Mouse (Mus musculus) forebrain, embryonic 11.5 days (tissue): Measurements from ENCODE around the gene Gm8994. TPM values are rescaled to one million over a fixed set of nuclear protein-coding genes. Genes with fewer than 3 reads are reported as not detected.

ENCODE experiments used
- ATAC-seq: fragments of 200-750 bp; cut with Nextera tagmentation; replicated peaks from 2 replicates; pipeline ENCODE4 v1.8.0; 2017; ENCODE audit warnings: moderate TSS enrichment; ENCODE audit not compliant: low FRiP score
- DNase-seq: peaks from one replicate; pipeline ENCODE4 v3.0.0-alpha.2; 2017; ENCODE audit warnings: low spot score
- H3K27ac ChIP-seq: fragments of 300-500 bp; sonication (generic); 2 replicates; pipeline ENCODE4 v1.5.1; 2014; ENCODE audit warnings: low read depth, low read length
- H3K27me3 ChIP-seq: fragments of 300-500 bp; sonication (generic); 2 replicates; pipeline ENCODE4 v1.6.1; 2014; ENCODE audit warnings: mild to moderate bottlenecking, low read length, mixed read lengths; ENCODE audit not compliant: control insufficient read depth, insufficient read depth
- H3K36me3 ChIP-seq: fragments of 300-500 bp; sonication (generic); 2 replicates; pipeline ENCODE4 v1.6.1; 2014; ENCODE audit warnings: mild to moderate bottlenecking, low read length, moderate library complexity, mixed read lengths; ENCODE audit not compliant: control insufficient read depth, insufficient read depth
- H3K4me1 ChIP-seq: fragments of 300-500 bp; sonication (generic); replicated peaks from 2 replicates; pipeline ENCODE4 v1.6.1; 2014; ENCODE audit warnings: low read length, mixed read lengths; ENCODE audit not compliant: control insufficient read depth, insufficient read depth
- H3K4me2 ChIP-seq: fragments of 300-500 bp; sonication (generic); 2 replicates; pipeline ENCODE4 v1.6.1; 2014; ENCODE audit warnings: low read depth, mild to moderate bottlenecking, low read length, moderate library complexity, mixed read lengths; ENCODE audit not compliant: severe bottlenecking
- H3K4me3 ChIP-seq: fragments of 300-500 bp; sonication (generic); 2 replicates; pipeline ENCODE4 v1.5.1; 2014; ENCODE audit warnings: low read depth, low read length
- H3K9ac ChIP-seq: fragments of 300-500 bp; sonication (generic); 2 replicates; pipeline ENCODE4 v1.6.1; 2014; ENCODE audit warnings: low read length
- H3K9me3 ChIP-seq: fragments of 300-500 bp; sonication (generic); 2 replicates; pipeline ENCODE4 v1.6.1; 2016; ENCODE audit warnings: low read length, mixed read lengths; ENCODE audit not compliant: control insufficient read depth
- WGBS: fragments of 180-500 bp; shearing (Covaris S2); extraction: QIAGEN DNeasy Blood & Tissue Kit; methylation state at CpG from one replicate; pipeline ENCODE4 v1.1.7; 2014; 5-methylcytosine and 5-hydroxymethylcytosine counted together
- polyA plus RNA-seq: library from polyadenylated mRNA; unstranded; fragments of >200 nt; fragmentation: Nextera tagmentation; extraction: Ambion mirVana; gene quantifications from 2 replicates; pipeline ENCODE4 v1.2.1, GENCODE M21; 2014

The Gm8994 gene
- polyA plus RNA-seq, 1 experiment from 2014 or later: not detected

- Histone ChIP-seq H3K36me3 (no peaks in the 10 kb centered on the region), H3K9ac (no peak overlapping the region), H3K27ac (no peak overlapping the region), H3K4me2 (no peak overlapping the region), H3K9me3 (no peaks in the 10 kb centered on the region), H3K4me3 (no peak overlapping the region), H3K4me1 (no peaks in the 10 kb centered on the region), H3K27me3 (no peaks in the 10 kb centered on the region)
- DNase-seq: no peak
- ATAC-seq: 0 out of 2 replicates have a peak, but pooled peaks have one; percentile 13
- 90% methylated on average over 7 of the region's 7 CpGs for WGBS
These were observed 18.3 kb downstream of the Gm8994 start for GRCm38 (mm10) chr6:136345641-136346040.

- 61% methylated on average over 5 of the region's 5 CpGs for WGBS
- no peak overlapping the region for H3K4me3 ChIP-seq
- no peak overlapping the region for H3K4me2 ChIP-seq
- H3K9ac ChIP-seq: no peak overlapping the region
- H3K9me3 ChIP-seq: no peaks in the 10 kb centered on the region
- ATAC-seq (no peak), DNase-seq (no peak)
- no peaks in the 10 kb centered on the region for H3K27me3 ChIP-seq
- H3K36me3 ChIP-seq: no peaks in the 10 kb centered on the region
- H3K27ac ChIP-seq: no peak overlapping the region
- H3K4me1 ChIP-seq: no peaks in the 10 kb centered on the region
These were observed 19.7 kb downstream of the Gm8994 start for GRCm38 (mm10) chr6:136347053-136347452.

DNA sequence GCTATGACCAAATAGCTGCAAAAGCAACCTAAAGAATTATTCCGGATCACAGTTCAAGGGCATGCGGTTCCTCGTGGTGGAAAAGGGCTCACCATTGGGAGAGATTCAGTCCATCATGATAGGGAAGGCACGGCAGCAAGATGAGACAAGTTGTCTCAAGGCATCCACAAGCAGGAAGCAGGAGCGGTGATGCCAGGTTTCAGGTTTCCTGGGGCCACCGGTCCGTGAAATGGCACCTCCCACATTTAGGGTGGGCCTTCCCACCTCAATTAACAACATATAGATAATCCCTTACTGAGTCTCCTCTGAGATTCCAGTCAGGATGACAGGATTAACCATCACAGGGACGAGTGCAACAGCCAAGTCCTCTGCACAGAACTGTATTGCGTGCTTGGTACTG lies 20.3 kb downstream of the Gm8994 start:
- DNase-seq (no peak), ATAC-seq (no peak; the same call in 1 of the 2 replicates)
- WGBS: 58% methylated on average over 9 of the region's 9 CpGs
- H3K36me3 ChIP-seq: no peaks in the 10 kb centered on the region
- H3K4me3 ChIP-seq: no peak overlapping the region
- H3K27me3 ChIP-seq: no peaks in the 10 kb centered on the region
- no peak overlapping the region for H3K27ac ChIP-seq
- no peaks in the 10 kb centered on the region for H3K9me3 ChIP-seq
- H3K4me1 ChIP-seq: no peaks in the 10 kb centered on the region
- H3K4me2 ChIP-seq: no peak overlapping the region
- H3K9ac ChIP-seq: no peak overlapping the region

DNA sequence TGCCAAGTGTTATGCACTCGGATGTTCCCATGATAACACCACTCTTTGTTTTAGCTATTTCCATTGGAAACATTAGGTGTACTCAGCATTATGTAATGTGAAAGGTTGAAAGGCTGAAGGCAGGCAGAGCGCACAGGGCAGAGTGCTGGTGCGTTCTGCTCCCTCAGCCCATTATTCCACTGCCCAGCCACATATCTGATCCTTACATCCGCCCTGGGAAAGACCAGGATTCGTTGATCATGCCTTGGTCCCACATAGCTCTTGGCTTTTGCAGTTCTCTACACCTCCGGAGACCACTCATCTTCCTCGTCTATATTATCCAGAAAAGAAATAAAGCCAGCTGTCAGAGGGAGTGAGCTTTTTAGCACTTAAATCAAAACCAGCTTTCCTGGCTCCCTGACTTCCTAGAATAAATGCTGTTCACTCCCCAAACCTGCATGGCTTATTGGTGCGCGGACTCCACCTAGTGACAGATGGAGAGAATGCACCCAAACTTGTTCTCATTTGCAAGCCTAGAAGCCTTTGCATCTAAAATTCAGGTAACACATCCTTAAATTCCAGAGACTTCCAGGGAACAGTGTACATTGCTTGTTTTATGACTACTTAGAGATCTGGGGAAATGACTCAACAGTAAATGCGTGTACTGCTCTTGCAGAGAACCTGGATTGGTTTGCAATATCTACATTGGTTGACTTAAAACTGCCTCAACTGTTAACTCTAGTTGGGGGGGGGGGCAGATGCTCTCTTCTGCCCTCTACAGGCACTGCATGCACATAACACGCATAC lies 26.3 kb downstream of the Gm8994 start:
- DNase-seq: peak; percentile 81
- Histone ChIP-seq H3K4me2 (no peak overlapping the region), H3K9ac (no peak overlapping the region), H3K9me3 (no peaks in the 10 kb centered on the region), H3K27ac (no peak overlapping the region), H3K36me3 (no peaks in the 10 kb centered on the region), H3K27me3 (no peaks in the 10 kb centered on the region), H3K4me1 (no peaks in the 10 kb centered on the region), H3K4me3 (no peak overlapping the region)
- 44% methylated on average over 11 of the region's 11 CpGs for WGBS
- no peak for ATAC-seq

- no peaks in the 10 kb centered on the region for H3K27me3 ChIP-seq
- no peak overlapping the region for H3K4me3 ChIP-seq
- no peak for ATAC-seq
- H3K4me1 ChIP-seq: no peaks in the 10 kb centered on the region
- no peaks in the 10 kb centered on the region for H3K36me3 ChIP-seq
- H3K9me3 ChIP-seq: no peaks in the 10 kb centered on the region
- H3K9ac ChIP-seq: no peak overlapping the region
- no peak for DNase-seq
- 89% methylated on average over 5 of the region's 5 CpGs for WGBS
- H3K27ac ChIP-seq: no peak overlapping the region
- no peak overlapping the region for H3K4me2 ChIP-seq
These were observed 31.1 kb downstream of the Gm8994 start for GRCm38 (mm10) chr6:136358471-136358870.

DNA sequence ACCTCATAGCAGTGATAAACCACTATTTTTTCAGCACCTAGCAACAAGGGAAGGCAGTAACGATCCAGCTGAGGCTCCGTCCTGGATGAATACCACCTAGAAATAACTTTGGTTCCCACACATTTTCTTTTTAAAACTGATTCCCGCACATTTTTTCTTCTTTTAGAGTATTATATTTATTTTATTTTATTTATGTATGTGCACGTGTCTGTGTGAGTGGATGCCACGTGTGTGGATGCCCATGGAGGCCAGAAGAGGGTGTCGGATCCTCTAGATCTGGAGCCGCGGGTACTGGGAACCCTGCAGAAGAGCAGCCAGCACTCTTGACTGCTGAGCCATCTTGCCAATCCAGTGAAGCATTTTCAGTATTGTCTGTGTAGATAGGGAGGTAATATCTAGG lies 36.0 kb downstream of the Gm8994 start:
- Histone ChIP-seq H3K9ac (no peak overlapping the region), H3K9me3 (no peaks in the 10 kb centered on the region), H3K27ac (no peak overlapping the region), H3K4me2 (no peak overlapping the region), H3K36me3 (no peaks in the 10 kb centered on the region), H3K27me3 (no peaks in the 10 kb centered on the region), H3K4me1 (no peaks in the 10 kb centered on the region), H3K4me3 (no peak overlapping the region)
- DNase-seq: no peak
- no peak for ATAC-seq
- WGBS: 90% methylated on average over 8 of the region's 8 CpGs

GRCm38 (mm10) chr6:136364008-136364407 lies 36.7 kb downstream of the Gm8994 start:
- DNase-seq (no peak), ATAC-seq (no peak)
- H3K9me3 ChIP-seq: no peaks in the 10 kb centered on the region
- no peaks in the 10 kb centered on the region for H3K36me3 ChIP-seq
- no peak overlapping the region for H3K4me3 ChIP-seq
- no peaks in the 10 kb centered on the region for H3K4me1 ChIP-seq
- no peak overlapping the region for H3K4me2 ChIP-seq
- H3K9ac ChIP-seq: no peak overlapping the region
- 85% methylated on average over 4 of the region's 4 CpGs for WGBS
- no peak overlapping the region for H3K27ac ChIP-seq
- H3K27me3 ChIP-seq: no peaks in the 10 kb centered on the region

DNA sequence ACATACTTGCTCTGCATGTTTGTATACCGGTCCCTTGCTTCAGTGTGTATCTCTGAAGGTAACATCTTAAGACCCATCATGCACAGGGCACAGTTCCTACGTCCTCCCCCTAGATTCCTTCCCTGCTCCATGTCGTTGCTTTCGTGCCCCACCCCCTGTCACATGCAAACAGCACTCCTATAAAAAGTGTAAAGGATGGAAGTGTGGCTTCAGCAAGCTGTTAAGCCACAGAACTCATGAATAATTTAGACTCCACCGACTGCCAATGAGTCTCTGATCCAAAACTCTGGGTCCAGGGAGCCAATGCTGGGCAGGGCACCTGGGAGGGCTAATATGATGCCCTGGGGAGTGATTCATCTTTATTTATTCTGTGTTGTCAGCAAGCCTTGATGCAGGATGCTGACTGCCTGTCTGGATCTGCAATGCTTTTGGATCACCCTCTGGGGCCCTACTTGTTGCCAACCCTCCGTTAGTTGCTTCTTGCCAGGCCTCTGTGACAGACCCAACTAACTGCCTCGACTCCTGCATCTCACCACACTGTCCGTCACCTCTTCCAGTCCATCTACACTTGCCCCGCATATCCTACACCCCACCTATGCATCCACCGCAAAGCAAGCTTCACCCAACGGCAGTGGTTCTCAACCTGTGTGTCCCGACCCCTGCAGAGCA lies 37.2 kb downstream of the Gm8994 start:
- 88% methylated on average over 12 of the region's 12 CpGs for WGBS
- H3K36me3 ChIP-seq: no peaks in the 10 kb centered on the region
- DNase-seq: no peak

DNA sequence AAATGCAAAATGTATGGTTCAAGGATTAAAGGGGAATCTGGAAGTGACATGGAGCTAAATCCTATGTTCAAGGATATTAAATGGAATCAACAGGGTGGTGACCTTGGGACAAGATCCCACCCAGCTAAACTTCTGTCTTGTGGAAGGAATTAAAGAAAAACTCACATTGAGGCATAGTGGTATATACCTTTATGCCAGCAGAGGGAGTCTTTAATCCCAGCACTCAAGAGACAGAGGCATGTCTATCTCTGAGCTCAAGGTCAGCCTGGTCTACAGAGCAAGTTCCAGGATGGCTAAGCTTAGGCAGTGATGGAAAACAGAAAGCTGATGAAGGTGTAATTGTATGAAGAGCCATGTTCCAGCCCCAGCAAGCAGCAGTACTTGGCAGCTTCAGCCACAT lies 48.8 kb downstream of the Gm8994 start:
- Histone ChIP-seq H3K9ac (no peak overlapping the region), H3K27ac (no peak overlapping the region), H3K36me3 (no peaks in the 10 kb centered on the region), H3K27me3 (no peaks in the 10 kb centered on the region), H3K4me3 (no peak overlapping the region), H3K9me3 (no peaks in the 10 kb centered on the region), H3K4me1 (no peaks in the 10 kb centered on the region), H3K4me2 (no peak overlapping the region)
- no peak for DNase-seq
- no peak for ATAC-seq

More for the DNA sequence above, 37.2 kb downstream of the Gm8994 start:
- Histone ChIP-seq H3K4me2 (no peak overlapping the region), H3K9ac (no peak overlapping the region), H3K27me3 (no peaks in the 10 kb centered on the region), H3K4me3 (no peak overlapping the region), H3K9me3 (no peaks in the 10 kb centered on the region), H3K4me1 (no peaks in the 10 kb centered on the region), H3K27ac (no peak overlapping the region)
- ATAC-seq: no peak
